Mouse (Mus musculus) kidney, postnatal 0 days (tissue): Measurements from ENCODE around the gene Nf2. TPM values are rescaled to one million over a fixed set of nuclear protein-coding genes. Genes with fewer than 3 reads are reported as not detected.

Experiments used
- ATAC-seq: fragments of 200-750 bp; cut with Nextera tagmentation; replicated peaks from 2 replicates; pipeline ENCODE4 v1.8.0; 2017; ENCODE audit warnings: low read depth, moderate number of reproducible peaks, moderate TSS enrichment, moderate library complexity; ENCODE audit not compliant: low FRiP score
- DNase-seq: peaks from one replicate; pipeline ENCODE4 v3.0.0-alpha.2; 2016; ENCODE audit warnings: low spot score
- H3K27ac ChIP-seq: fragments of 300-500 bp; sonication (generic); 2 replicates; pipeline ENCODE4 v1.5.1; 2014; ENCODE audit warnings: mild to moderate bottlenecking
- H3K27me3 ChIP-seq: fragments of 300-500 bp; sonication (generic); 2 replicates; pipeline ENCODE4 v1.6.1; 2014; ENCODE audit warnings: low read length, mixed read lengths; ENCODE audit not compliant: insufficient read depth
- H3K36me3 ChIP-seq: fragments of 300-500 bp; sonication (generic); 2 replicates; pipeline ENCODE4 v1.6.1; 2014; ENCODE audit warnings: low read length, mixed read lengths; ENCODE audit not compliant: insufficient read depth
- H3K4me1 ChIP-seq: fragments of 300-500 bp; sonication (generic); replicated peaks from 2 replicates; pipeline ENCODE4 v1.6.1; 2014; ENCODE audit warnings: antibody characterized with exemption, low read length, mixed read lengths; ENCODE audit not compliant: insufficient read depth
- H3K4me2 ChIP-seq: fragments of 300-500 bp; sonication (generic); 2 replicates; pipeline ENCODE4 v1.6.1; 2014; ENCODE audit warnings: mild to moderate bottlenecking, low read length, moderate library complexity, mixed read lengths
- H3K4me3 ChIP-seq: fragments of 300-500 bp; sonication (generic); replicated peaks from 2 replicates; pipeline ENCODE4 v1.5.1; 2014; ENCODE audit warnings: low read depth, low read length
- H3K9ac ChIP-seq: fragments of 300-500 bp; sonication (generic); 2 replicates; pipeline ENCODE4 v1.6.1; 2014; ENCODE audit warnings: low read depth, low read length
- H3K9me3 ChIP-seq: fragments of 300-500 bp; sonication (generic); replicated peaks from 2 replicates; pipeline ENCODE4 v1.6.1; 2016; ENCODE audit warnings: low read length, inconsistent platforms, mixed read lengths
- CTCF ChIP-seq: IDR thresholded peaks from 2 replicates; pipeline ENCODE4 v1.5.1; 2016; ENCODE audit warnings: antibody characterized with exemption, low read depth, mild to moderate bottlenecking, moderate library complexity
- WGBS: fragments of 180-500 bp; shearing (Covaris S2); extraction: QIAGEN DNeasy Blood & Tissue Kit; methylation state at CpG from one replicate; pipeline ENCODE4 v1.1.7; 2014; 5-methylcytosine and 5-hydroxymethylcytosine counted together
- polyA plus RNA-seq: library from polyadenylated mRNA; unstranded; fragments of >200 nt; fragmentation: Nextera tagmentation; extraction: Ambion mirVana; gene quantifications from 2 replicates; pipeline ENCODE4 v1.2.1, GENCODE M21; 2015

The Nf2 gene
- polyA plus RNA-seq, 1 experiment from 2014 or later: 33.3 TPM

DNA sequence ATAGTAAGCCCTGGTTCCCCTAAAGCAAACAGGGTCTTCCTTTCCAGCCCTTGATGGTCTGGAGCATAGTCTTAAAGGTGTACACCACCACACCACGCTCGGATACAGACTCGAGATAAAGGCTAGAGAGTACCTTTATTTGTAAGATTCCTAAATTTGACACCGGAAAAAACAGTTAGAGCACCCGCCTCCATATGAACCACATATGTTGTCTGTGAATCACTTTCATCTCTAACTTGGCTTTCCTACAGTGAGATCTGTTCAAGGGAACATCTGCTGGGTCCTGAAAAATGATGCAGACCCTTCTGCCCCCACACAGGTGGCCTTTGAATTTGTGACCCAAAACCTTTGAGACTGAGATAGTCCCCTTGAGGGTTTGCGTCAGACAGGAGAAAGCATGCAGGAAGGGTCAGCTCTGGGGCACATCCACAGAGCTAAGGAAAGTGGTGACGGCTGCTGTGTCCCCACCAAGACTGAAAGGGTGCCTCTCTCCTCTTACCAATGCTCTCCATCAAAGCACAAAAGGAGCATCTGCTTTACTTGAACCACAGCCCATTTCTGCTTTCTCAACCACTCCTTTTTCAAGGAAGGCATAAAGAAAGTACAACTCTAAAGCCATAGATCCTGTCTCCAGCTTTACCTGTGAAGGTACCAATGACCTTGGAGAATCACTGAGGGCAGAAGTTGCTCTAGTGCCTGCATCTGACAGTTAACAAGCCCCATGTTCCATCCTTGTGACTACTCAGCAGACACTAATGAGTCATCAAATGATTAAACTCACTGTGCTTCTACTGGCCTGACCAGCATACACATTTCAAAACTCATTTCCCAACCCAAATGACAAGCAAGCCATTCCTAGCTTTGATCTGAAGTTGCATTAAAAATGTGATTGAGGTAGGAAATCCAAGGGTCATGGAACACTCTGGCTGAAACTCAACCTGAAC, 34.6 kb downstream of the Nf2 start:
- Histone ChIP-seq H3K4me3 (no peak overlapping the region), H3K36me3 (0 out of 2 replicates have a peak, but pooled peaks cover 11% of the 10 kb centered on the region), H3K27ac (no peak overlapping the region), H3K4me2 (no peak overlapping the region), H3K27me3 (no peaks in the 10 kb centered on the region), H3K9ac (no peak overlapping the region), H3K4me1 (no peaks in the 10 kb centered on the region), H3K9me3 (no peaks in the 10 kb centered on the region)
- no peak for TF ChIP-seq CTCF
- ATAC-seq: no peak
- 81% methylated on average over 7 of the region's 7 CpGs for WGBS
- no peak for DNase-seq

GRCm38 (mm10) chr11:4808311-4808710, 41.0 kb downstream of the Nf2 start:
- no peak for ATAC-seq
- no peaks in the 10 kb centered on the region for H3K27me3 ChIP-seq
- no peak overlapping the region for H3K4me3 ChIP-seq
- H3K27ac ChIP-seq: no peak overlapping the region
- H3K4me2 ChIP-seq: no peak overlapping the region
- peaks cover 4% of the 10 kb centered on the region; the same call in 1 of the 2 replicates for H3K36me3 ChIP-seq
- 91% methylated on average over 6 of the region's 6 CpGs for WGBS
- TF ChIP-seq CTCF: no peak
- no peaks in the 10 kb centered on the region for H3K4me1 ChIP-seq
- H3K9me3 ChIP-seq: no peaks in the 10 kb centered on the region
- no peak for DNase-seq
- no peak overlapping the region for H3K9ac ChIP-seq

GRCm38 (mm10) chr11:4806031-4806715, 43.2 kb downstream of the Nf2 start:
- Histone ChIP-seq H3K9ac (no peak overlapping the region), H3K27ac (no peak overlapping the region), H3K4me3 (no peak overlapping the region), H3K36me3 (peaks cover 3% of the 10 kb centered on the region; the same call in 1 of the 2 replicates), H3K4me1 (no peaks in the 10 kb centered on the region), H3K4me2 (no peak overlapping the region), H3K27me3 (no peaks in the 10 kb centered on the region), H3K9me3 (no peaks in the 10 kb centered on the region)
- no peak for TF ChIP-seq CTCF
- DNase-seq (no peak), ATAC-seq (no peak)
- WGBS: 23% methylated on average over 6 of the region's 6 CpGs

DNA sequence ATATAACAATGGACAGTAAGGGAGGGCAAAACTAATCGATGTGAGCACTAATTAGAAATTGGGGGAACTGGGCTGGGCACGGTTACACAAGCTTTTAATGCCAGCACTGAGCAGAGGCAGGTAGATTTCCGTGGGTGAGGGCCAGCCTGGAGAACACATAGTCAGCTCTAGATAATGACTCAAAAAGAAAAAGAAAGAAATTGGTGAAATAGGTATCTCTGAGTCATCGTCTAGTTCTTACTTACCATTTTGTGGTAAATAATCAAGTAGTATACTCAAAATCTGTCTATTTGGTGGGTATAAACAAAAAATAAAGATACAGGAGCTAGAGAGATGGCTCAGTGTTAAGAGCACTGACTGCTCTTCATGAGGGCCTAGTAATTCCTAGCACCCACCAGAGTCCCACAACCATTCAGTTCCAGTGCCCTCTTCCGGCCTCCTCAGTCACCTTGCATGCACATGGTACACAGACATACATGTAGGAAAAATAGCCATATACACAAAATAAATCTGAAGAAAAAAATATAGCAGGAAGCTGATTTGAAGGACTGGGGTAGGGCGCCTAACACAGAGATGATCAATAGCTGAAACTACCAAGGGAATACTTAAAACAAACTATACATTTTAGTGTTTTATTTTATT, 44.3 kb downstream of the Nf2 start:
- ATAC-seq: no peak
- TF ChIP-seq CTCF: no peak

DNA sequence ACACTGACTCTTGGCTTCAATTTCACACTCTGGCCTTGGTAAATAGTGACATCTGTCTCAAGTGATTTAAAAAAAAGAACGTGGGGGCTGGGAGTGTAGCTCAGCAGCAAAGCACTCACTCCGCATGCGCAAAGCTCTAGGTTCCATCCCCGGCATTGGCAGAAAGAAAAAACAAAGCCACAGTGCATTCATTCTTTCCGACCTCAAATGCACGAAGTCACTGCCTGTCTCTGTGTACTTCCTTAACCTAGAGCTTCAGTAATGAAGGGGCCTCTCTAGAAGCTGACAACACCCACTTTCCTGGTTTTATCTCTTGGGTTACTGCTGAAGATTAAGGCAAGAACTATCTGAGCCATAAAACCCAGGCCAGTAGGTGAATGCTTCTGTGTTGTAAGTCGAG, 45.4 kb downstream of the Nf2 start:
- no peaks in the 10 kb centered on the region for H3K4me1 ChIP-seq
- peaks cover 5% of the 10 kb centered on the region for H3K36me3 ChIP-seq
- no peak overlapping the region for H3K27ac ChIP-seq
- no peak overlapping the region for H3K9ac ChIP-seq
- no peaks in the 10 kb centered on the region for H3K9me3 ChIP-seq
- H3K27me3 ChIP-seq: no peaks in the 10 kb centered on the region
- 37% methylated on average over 7 of the region's 7 CpGs for WGBS
- ATAC-seq (no peak), DNase-seq (peak; percentile 46)
- no peak for TF ChIP-seq CTCF
- no peak overlapping the region for H3K4me2 ChIP-seq
- no peak overlapping the region for H3K4me3 ChIP-seq

More for the DNA sequence above, 44.3 kb downstream of the Nf2 start:
- Histone ChIP-seq H3K27me3 (no peaks in the 10 kb centered on the region), H3K27ac (no peak overlapping the region), H3K9me3 (no peaks in the 10 kb centered on the region), H3K9ac (no peak overlapping the region), H3K4me2 (no peak overlapping the region), H3K4me1 (no peaks in the 10 kb centered on the region), H3K36me3 (peaks cover 3% of the 10 kb centered on the region; the same call in 1 of the 2 replicates), H3K4me3 (no peak overlapping the region)
- no peak for DNase-seq
- WGBS: 89% methylated on average over 6 of the region's 6 CpGs

- H3K4me1 ChIP-seq: no peaks in the 10 kb centered on the region
- H3K36me3 ChIP-seq: peaks cover 5% of the 10 kb centered on the region
- TF ChIP-seq CTCF: no peak
- H3K4me2 ChIP-seq: no peak overlapping the region
- ATAC-seq: no peak
- no peak overlapping the region for H3K4me3 ChIP-seq
- H3K27ac ChIP-seq: no peak overlapping the region
- DNase-seq: no peak
- H3K9me3 ChIP-seq: no peaks in the 10 kb centered on the region
- no peaks in the 10 kb centered on the region for H3K27me3 ChIP-seq
- 39% methylated on average over 7 of the region's 7 CpGs for WGBS
- H3K9ac ChIP-seq: no peak overlapping the region
Measured at GRCm38 (mm10) chr11:4803426-4803825, 45.9 kb downstream of the Nf2 start.
